Mouse (Mus musculus) MEL (cell line): ENCODE data around the gene Cenpt. TPM values are rescaled to one million over a fixed set of nuclear protein-coding genes. Genes with fewer than 3 reads are reported as not detected.

Experiments
- DNase-seq: peaks from one replicate; pipeline ENCODE4 v3.0.0; 2011; ENCODE audit warnings: low read depth, low spot score
- H3K27ac ChIP-seq: 2 replicates; pipeline ENCODE4 v1.5.1; 2012; ENCODE audit warnings: low read depth, mild to moderate bottlenecking, control low read depth, low read length, moderate library complexity; ENCODE audit not compliant: control insufficient read depth
- H3K27me3 ChIP-seq, 2 experiments: fragments of 150-350 bp in 1 of 2; sonication (generic) in 1 of 2; 2 replicates each; pipeline ENCODE4 v1.6.1; 2012; ENCODE audit warnings: low read length in 2 of 2, mild to moderate bottlenecking in 2 of 2, improper control_type of control experiment in 1 of 2, moderate library complexity in 1 of 2; ENCODE audit not compliant: insufficient read depth in 2 of 2, control insufficient read depth in 1 of 2
- H3K36me3 ChIP-seq, 2 experiments: 2 replicates each; pipeline ENCODE4 v1.6.1; 2012 to 2014; ENCODE audit warnings: low read length in 2 of 2, improper control_type of control experiment in 1 of 2, inconsistent platforms in 1 of 2, mild to moderate bottlenecking in 1 of 2; ENCODE audit not compliant: insufficient read depth in 2 of 2, control insufficient read depth in 1 of 2
- H3K4me1 ChIP-seq, 2 experiments: fragments of 150-350 bp in 1 of 2; sonication (generic) in 1 of 2; 2 replicates each; pipeline ENCODE4 v1.6.1; 2012; ENCODE audit warnings: low read length in 2 of 2, improper control_type of control experiment in 1 of 2, mild to moderate bottlenecking in 1 of 2; ENCODE audit not compliant: insufficient read depth in 2 of 2, control insufficient read depth in 1 of 2
- H3K4me3 ChIP-seq, 2 experiments: fragments of 150-350 bp in 1 of 2; sonication (generic) in 1 of 2; 2 replicates each; pipeline ENCODE4 v1.5.1; 2012; ENCODE audit warnings: low read depth in 2 of 2, low read length in 2 of 2, mild to moderate bottlenecking in 2 of 2, moderate library complexity in 2 of 2, control low read depth in 1 of 2, improper control_type of control experiment in 1 of 2; ENCODE audit not compliant: control insufficient read depth in 1 of 2, insufficient read depth in 1 of 2
- H3K79me2 ChIP-seq: 2 replicates; pipeline ENCODE4 v1.6.1; 2012; ENCODE audit warnings: mild to moderate bottlenecking, low read length, moderate library complexity; ENCODE audit not compliant: control insufficient read depth, poor library complexity, insufficient read depth
- H3K9ac ChIP-seq: 2 replicates; pipeline ENCODE4 v1.6.1; 2012; ENCODE audit warnings: low read depth, mild to moderate bottlenecking, control low read depth, low read length, moderate library complexity; ENCODE audit not compliant: control insufficient read depth, poor library complexity, severe bottlenecking
- H3K9me3 ChIP-seq: fragments of 150-350 bp; sonication (generic); replicated peaks from 2 replicates; pipeline ENCODE4 v1.6.1; 2012; ENCODE audit warnings: mild to moderate bottlenecking, low read length, improper control_type of control experiment, moderate library complexity; ENCODE audit not compliant: insufficient read depth
- CHD1 ChIP-seq: IDR thresholded peaks from 2 replicates; pipeline ENCODE4 v1.6.1; 2012; ENCODE audit warnings: low read depth, mild to moderate bottlenecking, inconsistent platforms, low read length, improper control_type of control experiment
- CHD2 ChIP-seq: IDR thresholded peaks from 2 replicates; pipeline ENCODE4 v1.6.1; 2011; ENCODE audit warnings: low read length, improper control_type of control experiment
- CTCF ChIP-seq, 3 experiments: IDR thresholded peaks in 2 of 3; conservative IDR thresholded peaks in 1 of 3; 2 replicates each; pipeline ENCODE4 v1.5.1; 2011 to 2012; ENCODE audit warnings: low read length in 3 of 3, low read depth in 2 of 3, mild to moderate bottlenecking in 2 of 3, improper control_type of control experiment in 1 of 3, inconsistent platforms in 1 of 3, mixed read lengths in 1 of 3, moderate library complexity in 1 of 3; ENCODE audit not compliant: control insufficient read depth in 1 of 3, insufficient read depth in 1 of 3, poor library complexity in 1 of 3, severe bottlenecking in 1 of 3
- ELF1 ChIP-seq: IDR thresholded peaks from 2 replicates; pipeline ENCODE4 v1.6.1; 2014; ENCODE audit warnings: low read depth, mild to moderate bottlenecking, inconsistent platforms, low read length, improper control_type of control experiment, moderate library complexity
- ETS1 ChIP-seq: IDR thresholded peaks from 2 replicates; pipeline ENCODE4 v1.6.1; 2012; ENCODE audit warnings: low read depth, mild to moderate bottlenecking, inconsistent platforms, low read length, improper control_type of control experiment, moderate library complexity
- GABPA ChIP-seq: IDR thresholded peaks from 2 replicates; pipeline ENCODE4 v1.6.1; 2012; ENCODE audit warnings: low read depth, mild to moderate bottlenecking, inconsistent platforms, low read length, improper control_type of control experiment, moderate library complexity
- HCFC1 ChIP-seq: IDR thresholded peaks from 2 replicates; pipeline ENCODE4 v1.6.1; 2012; ENCODE audit warnings: low read depth, mild to moderate bottlenecking, inconsistent platforms, low read length, improper control_type of control experiment, moderate library complexity
- MAFK ChIP-seq: IDR thresholded peaks from 2 replicates; pipeline ENCODE4 v1.6.1; 2011; ENCODE audit warnings: low read depth, mild to moderate bottlenecking, low read length, improper control_type of control experiment, borderline replicate concordance
- MXI1 ChIP-seq: IDR thresholded peaks from 2 replicates; pipeline ENCODE4 v1.6.1; 2011; ENCODE audit warnings: mild to moderate bottlenecking, low read depth, low read length, improper control_type of control experiment
- MYB ChIP-seq: IDR thresholded peaks from 2 replicates; pipeline ENCODE4 v1.6.1; 2011; ENCODE audit warnings: mild to moderate bottlenecking, low read depth, low read length, improper control_type of control experiment
- MYC ChIP-seq: IDR thresholded peaks from 2 replicates; pipeline ENCODE4 v1.6.1; 2011; ENCODE audit warnings: low read depth, mild to moderate bottlenecking, low read length, improper control_type of control experiment, moderate library complexity
- NRF1 ChIP-seq: IDR thresholded peaks from 2 replicates; pipeline ENCODE4 v1.6.1; 2014; ENCODE audit warnings: low read depth, mild to moderate bottlenecking, inconsistent platforms, low read length, improper control_type of control experiment, moderate library complexity; ENCODE audit not compliant: poor library complexity, insufficient read depth, severe bottlenecking
- POLR2AphosphoS2 ChIP-seq: IDR thresholded peaks from 2 replicates; pipeline ENCODE4 v1.6.1; 2011; ENCODE audit warnings: low read length, improper control_type of control experiment
- POLR2AphosphoS5 ChIP-seq: IDR thresholded peaks from 2 replicates; pipeline ENCODE4 v1.6.1; 2012; ENCODE audit warnings: low read depth, borderline replicate concordance, mild to moderate bottlenecking, inconsistent platforms, low read length, moderate library complexity, mixed read lengths
- RCOR1 ChIP-seq: IDR thresholded peaks from 2 replicates; pipeline ENCODE4 v1.6.1; 2012; ENCODE audit warnings: low read depth, mild to moderate bottlenecking, inconsistent platforms, low read length, improper control_type of control experiment
- SMC3 ChIP-seq: IDR thresholded peaks from 2 replicates; pipeline ENCODE4 v1.6.1; 2011; ENCODE audit warnings: low read depth, low read length, improper control_type of control experiment
- TAL1 ChIP-seq: IDR thresholded peaks from 2 replicates; pipeline ENCODE4 v1.6.1; 2012; ENCODE audit warnings: mild to moderate bottlenecking, inconsistent platforms, low read length, moderate library complexity, mixed read lengths
- TBP ChIP-seq: IDR thresholded peaks from 2 replicates; pipeline ENCODE4 v1.8.0; 2011; ENCODE audit warnings: low read depth, low read length, improper control_type of control experiment
- UBTF ChIP-seq: IDR thresholded peaks from 2 replicates; pipeline ENCODE4 v1.6.1; 2012; ENCODE audit warnings: low read depth, mild to moderate bottlenecking, inconsistent platforms, low read length, improper control_type of control experiment, moderate library complexity, borderline replicate concordance; ENCODE audit not compliant: insufficient read depth
- USF2 ChIP-seq, 2 experiments: IDR thresholded peaks; 2 replicates each; pipeline ENCODE4 v1.6.1; 2011 to 2012; ENCODE audit warnings: improper control_type of control experiment in 2 of 2, low read length in 2 of 2, borderline replicate concordance in 1 of 2, inconsistent platforms in 1 of 2, low read depth in 1 of 2, mild to moderate bottlenecking in 1 of 2; ENCODE audit not compliant: insufficient read depth in 1 of 2
- ZMIZ1 ChIP-seq: IDR thresholded peaks from 2 replicates; pipeline ENCODE4 v1.6.1; 2012; ENCODE audit warnings: low read depth, mild to moderate bottlenecking, inconsistent platforms, low read length, improper control_type of control experiment, moderate library complexity
- ZNF384 ChIP-seq: IDR thresholded peaks from 2 replicates; pipeline ENCODE4 v1.6.1; 2012; ENCODE audit warnings: low read depth, mild to moderate bottlenecking, inconsistent platforms, low read length, improper control_type of control experiment
- polyA plus RNA-seq, 2 experiments: library from polyadenylated mRNA; stranded (reverse) in 1 of 2; unstranded in 1 of 2; fragments of >175 nt in 1 of 2; fragments of >200 nt in 1 of 2; gene quantifications; 2 replicates each; pipeline versions ENCODE4 v1.2.1 to v1.2.4; 2012; ENCODE audit warnings: low replicate concordance in 2 of 2, low read depth in 1 of 2; ENCODE audit not compliant: insufficient read length in 2 of 2, insufficient read depth in 1 of 2, missing spikeins in 1 of 2
- total RNA-seq: library from RNA; depleted of rRNA; stranded (reverse); fragments of 300-350 nt; gene quantifications from 2 replicates; pipeline ENCODE4 v1.2.3, GENCODE M21; 2012

The Cenpt gene
- total and polyA plus RNA-seq, 3 experiments: 14.2 to 26.5 TPM; not detected in 1

- TF ChIP-seq CHD2: no peak; the same call in 1 of the 2 replicates
- TF ChIP-seq CTCF (IDR thresholded peaks at IDR 0.05 in 2 of 3, conservative IDR thresholded peaks at IDR 0.05 in 1 of 3; ENCODE audit: control insufficient read depth in 1 of 3, insufficient read depth in 1 of 3, low read depth in 2 of 3, low read length in 3 of 3, poor library complexity in 1 of 3, severe bottlenecking in 1 of 3): no peak
- TF ChIP-seq ZMIZ1: peak; percentile 77
- peak; percentile 95 for TF ChIP-seq HCFC1
- TF ChIP-seq USF2 (IDR thresholded peaks at IDR 0.05; ENCODE audit: borderline replicate concordance in 1 of 2, insufficient read depth in 1 of 2, low read depth in 1 of 2, low read length in 2 of 2): no peak
- TF ChIP-seq GABPA: no peak
- TF ChIP-seq TAL1: no peak
- TF ChIP-seq UBTF: no peak
- peak; percentile 26; the same call in 1 of the 2 replicates for TF ChIP-seq SMC3
- TF ChIP-seq ELF1: peak; percentile 87
- TF ChIP-seq NRF1: peak; percentile 36; the same call in 1 of the 2 replicates
These were observed 27.9 kb upstream of the Cenpt start, which contains the start of gene Edc4 (continued) for GRCm38 (mm10) chr8:105880754-105881520.

GRCm38 (mm10) chr8:105874301-105874700 lies 21.2 kb upstream of the Cenpt start:
- Histone ChIP-seq H3K9ac (no peak overlapping the region), H3K27me3 (no peaks in the 10 kb centered on the region), H3K27ac (no peak overlapping the region), H3K36me3 (peaks cover 0 to 31% of the 10 kb centered on the region in 2 experiments; a peak in 2 of 4 replicates), H3K79me2 (peaks cover 26% of the 10 kb centered on the region), H3K4me1 (no peaks in the 10 kb centered on the region), H3K9me3 (no peaks in the 10 kb centered on the region), H3K4me3 (no peak overlapping the region)
- TF ChIP-seq SMC3: no peak
- TF ChIP-seq CTCF (IDR thresholded peaks at IDR 0.05 in 2 of 3, conservative IDR thresholded peaks at IDR 0.05 in 1 of 3; ENCODE audit: control insufficient read depth in 1 of 3, insufficient read depth in 1 of 3, low read depth in 2 of 3, low read length in 3 of 3, poor library complexity in 1 of 3, severe bottlenecking in 1 of 3): no peak
- no peak for TF ChIP-seq MAFK
- no peak for TF ChIP-seq ZNF384
- no peak for TF ChIP-seq MXI1
- no peak for TF ChIP-seq POLR2AphosphoS5
- no peak for TF ChIP-seq RCOR1
- TF ChIP-seq MYB: no peak
- no peak for TF ChIP-seq ETS1
- TF ChIP-seq TBP: no peak
- no peak for TF ChIP-seq CHD1
- TF ChIP-seq CHD2: no peak
- no peak for TF ChIP-seq MYC
- no peak for TF ChIP-seq POLR2AphosphoS2
- no peak for DNase-seq
